Comparison of ENCODE assay signal across 25 mouse cellular contexts in genomic region chr1:162023681-162024270, GRCm38 (mm10). TPM values are rescaled to one million over a fixed set of nuclear protein-coding genes. Genes with fewer than 3 reads are reported as not detected.
DNase-seq lines count a peak whose midpoint lies in the region; ATAC-seq and TF ChIP-seq lines count a peak whose summit lies in the region.
"Had no signal": no experiment of that assay in that cellular context is flagged by ENCODE, and none has a peak within 500 bp of the region (broad histone marks: within the 10 kb centered on the region; RNA-seq: fewer than 3 reads in every experiment).

No protein-coding gene starts in this region.

- peaks cover 17% of the 10 kb centered on the region for H3K4me1 ChIP-seq in forebrain, embryonic 12.5 days
- H3K4me1 ChIP-seq in forebrain, embryonic 11.5 days (replicated peaks; ENCODE audit: control insufficient read depth, insufficient read depth, low read length): 0 out of 2 replicates have a peak, but pooled peaks cover 3% of the 10 kb centered on the region
- H3K4me1 ChIP-seq in lung, postnatal 0 days (ENCODE audit: insufficient read depth, low read depth, low read length): no peaks in the 10 kb centered on the region
- H3K4me1 ChIP-seq in embryonic fibroblast, embryonic 13.5 days (ENCODE audit: control insufficient read depth, insufficient read depth, low read length): peaks cover 13% of the 10 kb centered on the region
- no peaks in the 10 kb centered on the region for H3K4me1 ChIP-seq in stomach, embryonic 16.5 days (ENCODE audit: control insufficient read depth, insufficient read depth, low read length)
- H3K4me1 ChIP-seq: megakaryocyte, embryonic 14.5 days had no signal

- H3K9me3 ChIP-seq in forebrain, embryonic 12.5 days: no peaks in the 10 kb centered on the region
- no peaks in the 10 kb centered on the region for H3K9me3 ChIP-seq in forebrain, embryonic 11.5 days (ENCODE audit: control insufficient read depth, low read length)
- H3K9me3 ChIP-seq in lung, postnatal 0 days (ENCODE audit: low read length): no peaks in the 10 kb centered on the region
- H3K9me3 ChIP-seq in stomach, embryonic 16.5 days (replicated peaks; ENCODE audit: control insufficient read depth, low read length): no peaks in the 10 kb centered on the region
- H3K9me3 ChIP-seq: heart, embryonic 10.5 days; hindbrain, embryonic 13.5 days; megakaryocyte, embryonic 14.5 days had no signal

- no peak for TF ChIP-seq EP300 in lung, postnatal 0 days (IDR thresholded peaks at IDR 0.05)

- H3K4me2 ChIP-seq in forebrain, embryonic 12.5 days: no peak overlapping the region
- H3K4me2 ChIP-seq in forebrain, embryonic 11.5 days (ENCODE audit: low read depth, low read length, severe bottlenecking): no peak overlapping the region
- H3K4me2 ChIP-seq in lung, postnatal 0 days (replicated peaks; ENCODE audit: low read depth, low read length): no peak overlapping the region
- H3K4me2 ChIP-seq in stomach, embryonic 16.5 days (ENCODE audit: low read depth, low read length): no peak overlapping the region
- H3K4me2 ChIP-seq: hindbrain, embryonic 13.5 days; liver, embryonic 11.5 days had no signal

- H3K27ac ChIP-seq in forebrain, embryonic 12.5 days: 0 out of 2 replicates have a peak overlapping the region, but pooled peaks have one; percentile 19
- H3K27ac ChIP-seq in forebrain, embryonic 11.5 days (ENCODE audit: low read depth, low read length): no peak overlapping the region
- H3K27ac ChIP-seq in lung, postnatal 0 days (ENCODE audit: low read length): 0 out of 2 replicates have a peak overlapping the region, but pooled peaks have one; percentile 11
- H3K27ac ChIP-seq in embryonic fibroblast, embryonic 13.5 days (ENCODE audit: insufficient read depth, low read length): peak overlapping the region; percentile 100
- H3K27ac ChIP-seq in stomach, embryonic 16.5 days (ENCODE audit: low read length): 0 out of 2 replicates have a peak overlapping the region, but pooled peaks have one; percentile 33
- H3K27ac ChIP-seq: heart, embryonic 10.5 days; hindbrain, embryonic 13.5 days had no signal

- 56% methylated on average over 8 of the region's 8 CpGs for WGBS in forebrain, embryonic 12.5 days
- 69% methylated on average over 8 of the region's 8 CpGs for WGBS in forebrain, embryonic 11.5 days
- 50% methylated on average over 8 of the region's 8 CpGs for WGBS in lung, postnatal 0 days
- WGBS in stomach, embryonic 16.5 days: 48% methylated on average over 8 of the region's 8 CpGs

- no peak; the same call in 1 of the 2 replicates for TF ChIP-seq POLR2A in embryonic fibroblast, embryonic 13.5 days (IDR thresholded peaks at IDR 0.05; ENCODE audit: low read depth, low read length)

- no peak overlapping the region for H3K4me3 ChIP-seq in forebrain, embryonic 12.5 days (replicated peaks)
- no peak overlapping the region for H3K4me3 ChIP-seq in forebrain, embryonic 11.5 days (ENCODE audit: low read depth, low read length)
- no peak overlapping the region for H3K4me3 ChIP-seq in lung, postnatal 0 days (ENCODE audit: low read depth, low read length)
- no peak overlapping the region for H3K4me3 ChIP-seq in embryonic fibroblast, embryonic 13.5 days (ENCODE audit: insufficient read depth, low read length)
- no peak overlapping the region for H3K4me3 ChIP-seq in stomach, embryonic 16.5 days (replicated peaks; ENCODE audit: low read length)
- H3K4me3 ChIP-seq: heart, embryonic 10.5 days; hindbrain, embryonic 13.5 days; megakaryocyte, embryonic 14.5 days had no signal

- H3K36me3 ChIP-seq in forebrain, embryonic 12.5 days (replicated peaks): no peaks in the 10 kb centered on the region
- no peaks in the 10 kb centered on the region for H3K36me3 ChIP-seq in forebrain, embryonic 11.5 days (ENCODE audit: control insufficient read depth, insufficient read depth, low read length)
- no peaks in the 10 kb centered on the region for H3K36me3 ChIP-seq in lung, postnatal 0 days (ENCODE audit: insufficient read depth, low read length)
- H3K36me3 ChIP-seq in stomach, embryonic 16.5 days (ENCODE audit: control insufficient read depth, insufficient read depth, low read length): no peaks in the 10 kb centered on the region
- H3K36me3 ChIP-seq: heart, embryonic 10.5 days; hindbrain, embryonic 13.5 days had no signal

- TF ChIP-seq CTCF in lung, postnatal 0 days (IDR thresholded peaks at IDR 0.05): no peak
- TF ChIP-seq CTCF in embryonic fibroblast, embryonic 13.5 days (IDR thresholded peaks at IDR 0.05; ENCODE audit: borderline replicate concordance, insufficient read depth, low read length): no peak

- H3K9ac ChIP-seq in forebrain, embryonic 12.5 days: no peak overlapping the region
- no peak overlapping the region for H3K9ac ChIP-seq in forebrain, embryonic 11.5 days (ENCODE audit: low read length)
- H3K9ac ChIP-seq in lung, postnatal 0 days (replicated peaks; ENCODE audit: low read depth): no peak overlapping the region
- no peak overlapping the region for H3K9ac ChIP-seq in stomach, embryonic 16.5 days (ENCODE audit: low read length)
- H3K9ac ChIP-seq: hindbrain, embryonic 13.5 days had no signal

- DNase-seq in forebrain, embryonic 11.5 days (ENCODE audit: low spot score): no peak
- no peak for DNase-seq in lung, postnatal 0 days (ENCODE audit: low spot score)
- no peak for DNase-seq in lung, postnatal 25 days (ENCODE audit: low spot score)
- DNase-seq in right cerebral cortex, adult 18-20 months: no peak
- DNase-seq in testis, postnatal 10 days (ENCODE audit: low spot score): no peak
- DNase-seq: adrenal gland, postnatal 25 days; cerebellum, adult 2 months; gastrocnemius, postnatal 36 days; kidney, postnatal 4 days; layer of hippocampus, adult 9-11 months; lung, adult 2 months; thymus, postnatal 25 days had no signal

- H3K27me3 ChIP-seq in forebrain, embryonic 12.5 days: no peaks in the 10 kb centered on the region
- H3K27me3 ChIP-seq in forebrain, embryonic 11.5 days (ENCODE audit: control insufficient read depth, insufficient read depth, low read length): no peaks in the 10 kb centered on the region
- no peaks in the 10 kb centered on the region for H3K27me3 ChIP-seq in lung, postnatal 0 days (replicated peaks; ENCODE audit: insufficient read depth, low read length)
- H3K27me3 ChIP-seq in stomach, embryonic 16.5 days (ENCODE audit: control insufficient read depth, insufficient read depth, low read length): no peaks in the 10 kb centered on the region
- H3K27me3 ChIP-seq: CH12.LX; hindbrain, embryonic 13.5 days had no signal

- ATAC-seq in forebrain, embryonic 12.5 days (ENCODE audit: low FRiP score): no peak
- no peak for ATAC-seq in forebrain, embryonic 11.5 days (replicated peaks; ENCODE audit: low FRiP score)
- no peak for ATAC-seq in lung, postnatal 0 days
- no peak for ATAC-seq in stomach, embryonic 16.5 days (ENCODE audit: insufficient read depth, low FRiP score)
- ATAC-seq: forebrain, embryonic 16.5 days; inflammation-experienced regulatory T-cells, adult 6 months; midbrain, embryonic 16.5 days had no signal

RNA-seq across cellular contexts. Expression of gene 4930558K02Rik, which starts 44.3 kb away (rescaled TPM):
- polyA plus RNA-seq in forebrain, embryonic 12.5 days (2016; fragmentation: Nextera tagmentation; extraction: Ambion mirVana): not detected in 2 replicates
- polyA plus RNA-seq in forebrain, embryonic 11.5 days (2014; fragmentation: Nextera tagmentation; extraction: Ambion mirVana): not detected in 2 replicates
- polyA plus RNA-seq in lung, postnatal 0 days (2015; fragmentation: Nextera tagmentation; extraction: Ambion mirVana): not detected in 2 replicates
- polyA plus RNA-seq in embryonic fibroblast, embryonic 13.5 days (2011; ENCODE audit: insufficient read length, low read depth, missing spikeins): not detected in 2 replicates
- polyA plus RNA-seq in stomach, embryonic 16.5 days (2015; fragmentation: Nextera tagmentation; extraction: Ambion mirVana): not detected in 2 replicates
- polyA plus RNA-seq: cerebellum, adult 2 months; forebrain, embryonic 16.5 days; heart, embryonic 10.5 days; heart, postnatal 0 days; hindbrain, embryonic 13.5 days; inflammation-experienced regulatory T-cells, adult 6 months; kidney, embryonic 14.5 days; liver, embryonic 11.5 days; lung, adult 2 months had no signal

RNA-seq across cellular contexts. Expression of gene Pigc, which starts 54.8 kb away (rescaled TPM):
- polyA plus RNA-seq in forebrain, embryonic 12.5 days (2016; fragmentation: Nextera tagmentation; extraction: Ambion mirVana): 29.1 and 29.4 TPM in 2 replicates
- 30.1 and 30.6 TPM in 2 replicates for polyA plus RNA-seq in forebrain, embryonic 11.5 days (2014; fragmentation: Nextera tagmentation; extraction: Ambion mirVana)
- polyA plus RNA-seq in lung, postnatal 0 days (2015; fragmentation: Nextera tagmentation; extraction: Ambion mirVana): 38.1 and 39.3 TPM in 2 replicates
- polyA plus RNA-seq in embryonic fibroblast, embryonic 13.5 days (2011; ENCODE audit: insufficient read length, low read depth, missing spikeins): 31.0 and 38.6 TPM in 2 replicates
- 36.3 and 39.7 TPM in 2 replicates for polyA plus RNA-seq in stomach, embryonic 16.5 days (2015; fragmentation: Nextera tagmentation; extraction: Ambion mirVana)
